Mouse (Mus musculus) forebrain, embryonic 10.5 days (tissue): ENCODE results near the gene Rasa2. TPM values are rescaled to one million over a fixed set of nuclear protein-coding genes. Genes with fewer than 3 reads are reported as not detected.
"Not testable (repeated sequence)": the region's sequence is repeated elsewhere in the genome, so short reads cannot be mapped to it uniquely, and the experiment has no call there.

ENCODE experiments used
- DNase-seq: peaks from one replicate; pipeline ENCODE4 v3.0.0-alpha.2; 2017; ENCODE audit warnings: low spot score; ENCODE audit errors: extremely low spot score
- H3K27ac ChIP-seq: fragments of 300-500 bp; sonication (generic); 2 replicates; pipeline ENCODE4 v1.5.1; 2016; ENCODE audit warnings: mild to moderate bottlenecking
- H3K27me3 ChIP-seq: fragments of 300-500 bp; sonication (generic); 2 replicates; pipeline ENCODE4 v1.6.1; 2016; ENCODE audit warnings: mild to moderate bottlenecking; ENCODE audit not compliant: poor library complexity, severe bottlenecking
- H3K36me3 ChIP-seq: fragments of 300-500 bp; sonication (generic); replicated peaks from 2 replicates; pipeline ENCODE4 v1.6.1; 2016; ENCODE audit warnings: mild to moderate bottlenecking, moderate library complexity
- H3K4me1 ChIP-seq: fragments of 300-500 bp; sonication (generic); 2 replicates; pipeline ENCODE4 v1.6.1; 2016
- H3K4me3 ChIP-seq: fragments of 300-500 bp; sonication (generic); 2 replicates; pipeline ENCODE4 v1.5.1; 2016; ENCODE audit warnings: mild to moderate bottlenecking, moderate library complexity
- H3K9me3 ChIP-seq: fragments of 300-500 bp; sonication (generic); 2 replicates; pipeline ENCODE4 v1.6.1; 2016; ENCODE audit warnings: mild to moderate bottlenecking, moderate library complexity
- WGBS: fragments of 180-500 bp; shearing (Covaris S2); methylation state at CpG from one replicate; pipeline ENCODE4 v1.1.7; 2016; 5-methylcytosine and 5-hydroxymethylcytosine counted together
- polyA plus RNA-seq: library from polyadenylated mRNA; unstranded; fragments of >200 nt; fragmentation: Nextera tagmentation; extraction: Ambion mirVana; gene quantifications from 2 replicates; pipeline ENCODE4 v1.2.1, GENCODE M21; 2016

Gene Rasa2
- 11.7 and 13.3 TPM in 2 replicates for polyA plus RNA-seq

DNA sequence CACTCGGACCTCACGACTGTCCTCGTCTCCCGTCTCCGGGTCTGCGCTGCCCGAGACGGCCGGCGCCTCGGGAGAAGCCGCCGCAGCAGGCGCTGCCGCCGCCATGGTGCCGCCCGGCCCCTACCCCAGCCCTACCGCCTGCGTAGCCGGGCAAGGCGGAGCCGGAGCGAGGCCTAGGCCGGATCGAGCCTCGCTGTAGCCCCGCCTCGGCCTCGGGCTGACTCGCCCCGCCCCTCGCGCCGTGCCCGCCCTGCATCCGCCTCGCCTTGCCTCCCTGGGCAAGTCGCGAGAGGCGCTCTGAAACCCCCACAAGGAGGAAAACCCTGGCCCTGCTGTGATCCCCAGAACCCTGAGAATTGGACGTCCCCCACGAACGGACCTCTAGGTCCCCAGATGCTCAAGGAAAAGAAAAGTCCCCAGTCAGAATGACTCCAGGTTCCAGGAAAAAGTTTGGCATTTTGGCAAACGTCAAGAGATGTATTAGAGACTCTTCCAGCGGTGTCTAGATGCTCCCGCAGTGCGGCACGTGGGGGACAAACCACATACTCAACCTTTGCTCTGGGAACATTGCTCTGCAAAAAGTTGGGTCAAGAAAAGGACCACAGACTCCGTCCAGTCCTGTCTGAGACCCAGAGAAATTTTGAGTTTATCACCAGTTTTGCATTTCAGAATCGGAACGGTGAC lies at the start of gene Rasa2:
Rasa2 (minus strand) TSS at position 229 of the 684 bp plus-strand sequence.
- H3K27ac ChIP-seq, result peak within 1 kb of the TSS; percentile 98
- WGBS, result 3% methylated on average over 52 of the region's 52 CpGs
- peak within 1 kb of the TSS; percentile 96 for H3K4me3 ChIP-seq
- peak; percentile 86 for DNase-seq
- no peaks in the 10 kb centered on the region for H3K36me3 ChIP-seq
- H3K27me3 ChIP-seq, result peaks cover 38% of the 10 kb centered on the region
- peaks cover 53% of the 10 kb centered on the region for H3K4me1 ChIP-seq
- H3K9me3 ChIP-seq, result no peaks in the 10 kb centered on the region

DNA sequence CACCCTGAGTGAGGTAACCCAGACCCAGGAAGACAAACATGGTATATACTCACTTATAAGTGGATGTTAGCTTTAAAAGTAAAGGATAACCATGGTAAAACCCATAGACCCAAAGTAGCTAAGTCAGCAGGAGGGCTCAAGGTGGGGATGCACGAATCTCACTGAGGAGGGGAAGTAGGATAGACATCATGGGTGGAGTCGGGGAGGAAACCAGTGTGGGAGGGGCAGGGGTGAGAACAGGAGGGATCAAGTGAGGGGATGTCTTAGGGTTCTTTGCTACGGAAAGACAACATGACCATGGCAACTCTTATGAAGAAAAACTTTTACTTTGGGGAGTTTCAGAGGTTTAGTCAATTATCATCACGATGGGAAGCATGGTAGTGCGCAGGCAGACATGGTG lies 47.2 kb upstream of the Rasa2 start:
- Histone ChIP-seq H3K4me3 (no peak overlapping the region), H3K9me3 (no peaks in the 10 kb centered on the region), H3K27me3 (no peaks in the 10 kb centered on the region), H3K4me1 (0 out of 2 replicates have a peak, but pooled peaks cover 6% of the 10 kb centered on the region), H3K27ac (no peak overlapping the region), H3K36me3 (no peaks in the 10 kb centered on the region)
- 82% methylated on average over 5 of the region's 5 CpGs for WGBS
- no peak for DNase-seq

- not testable (repeated sequence) for H3K9me3 ChIP-seq, H3K4me3 ChIP-seq, H3K27ac ChIP-seq, H3K36me3 ChIP-seq, H3K4me1 ChIP-seq, DNase-seq, H3K27me3 ChIP-seq
- 86% methylated on average over 5 of the region's 5 CpGs for WGBS
Measured at GRCm38 (mm10) chr9:96677711-96678110, 46.3 kb upstream of the Rasa2 start.

DNA sequence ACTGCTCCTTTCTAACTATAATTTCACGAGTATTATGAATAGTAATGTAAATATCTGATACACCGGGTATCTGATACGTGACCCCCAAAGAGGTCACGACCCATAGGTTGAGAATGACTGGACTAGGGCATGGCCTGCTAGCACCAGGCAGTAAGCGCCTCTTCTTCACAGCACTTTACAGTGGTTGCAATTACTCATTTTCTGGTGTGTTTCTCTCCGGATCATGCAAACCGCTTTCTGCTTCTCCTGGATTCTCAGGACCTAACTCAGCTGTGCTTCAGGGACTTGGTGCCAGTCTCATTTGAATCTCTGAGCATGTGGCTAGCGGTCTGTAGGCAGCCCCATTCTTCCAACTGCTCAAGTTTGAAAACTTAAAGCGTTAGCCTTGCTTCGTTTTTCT lies 45.3 kb upstream of the Rasa2 start:
- WGBS, result 93% methylated on average over 10 of the region's 10 CpGs
- no peaks in the 10 kb centered on the region for H3K36me3 ChIP-seq
- no peak for DNase-seq

GRCm38 (mm10) chr9:96675763-96676640 lies 44.6 kb upstream of the Rasa2 start:
- no peaks in the 10 kb centered on the region for H3K27me3 ChIP-seq
- WGBS, result 87% methylated on average over 8 of the region's 8 CpGs
- H3K27ac ChIP-seq, result no peak overlapping the region
- DNase-seq, result no peak
- H3K4me3 ChIP-seq, result no peak overlapping the region
- H3K36me3 ChIP-seq, result no peaks in the 10 kb centered on the region
- no peaks in the 10 kb centered on the region for H3K9me3 ChIP-seq
- H3K4me1 ChIP-seq, result 0 out of 2 replicates have a peak, but pooled peaks cover 6% of the 10 kb centered on the region

More for the DNA sequence above, 45.3 kb upstream of the Rasa2 start:
- Histone ChIP-seq H3K27ac (no peak overlapping the region), H3K9me3 (no peaks in the 10 kb centered on the region), H3K27me3 (no peaks in the 10 kb centered on the region), H3K4me3 (no peak overlapping the region), H3K4me1 (0 out of 2 replicates have a peak, but pooled peaks cover 6% of the 10 kb centered on the region)

DNA sequence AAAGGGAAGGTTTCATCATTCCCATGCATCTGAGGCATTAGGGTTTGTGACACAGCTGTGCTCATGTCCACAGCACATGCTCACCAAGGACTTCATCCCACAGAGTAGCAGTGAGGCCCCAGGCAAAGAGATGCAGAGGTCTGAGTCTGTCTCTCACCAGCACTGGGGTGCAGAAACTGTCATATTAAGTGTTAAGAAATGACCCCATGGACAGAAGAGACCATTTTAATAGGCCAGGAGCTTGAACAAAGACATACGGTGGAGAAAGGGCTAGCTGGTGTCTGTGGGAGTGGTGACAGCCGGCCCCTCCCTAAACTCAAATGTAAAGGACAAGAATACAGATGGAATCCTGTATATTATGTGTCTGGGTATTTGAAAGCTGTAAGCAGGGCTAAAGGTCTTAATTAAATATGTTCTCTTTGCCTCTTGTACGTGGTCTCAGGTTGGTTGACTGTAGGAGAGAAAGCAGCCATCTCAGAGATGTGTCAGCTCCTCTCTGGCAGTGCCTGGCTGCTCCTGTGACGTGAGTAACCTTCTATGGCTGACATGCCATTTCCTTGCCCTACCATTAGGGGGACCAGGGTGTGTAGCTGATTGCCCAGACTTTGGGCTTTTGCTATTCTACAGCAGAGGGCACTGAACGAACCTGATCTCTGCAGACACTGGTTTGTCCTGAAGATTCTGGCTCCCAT lies 43.8 kb upstream of the Rasa2 start:
- no peak overlapping the region for H3K27ac ChIP-seq
- WGBS, result 38% methylated on average over 5 of the region's 5 CpGs
- H3K4me1 ChIP-seq, result peaks cover 7% of the 10 kb centered on the region; the same call in 1 of the 2 replicates

DNA sequence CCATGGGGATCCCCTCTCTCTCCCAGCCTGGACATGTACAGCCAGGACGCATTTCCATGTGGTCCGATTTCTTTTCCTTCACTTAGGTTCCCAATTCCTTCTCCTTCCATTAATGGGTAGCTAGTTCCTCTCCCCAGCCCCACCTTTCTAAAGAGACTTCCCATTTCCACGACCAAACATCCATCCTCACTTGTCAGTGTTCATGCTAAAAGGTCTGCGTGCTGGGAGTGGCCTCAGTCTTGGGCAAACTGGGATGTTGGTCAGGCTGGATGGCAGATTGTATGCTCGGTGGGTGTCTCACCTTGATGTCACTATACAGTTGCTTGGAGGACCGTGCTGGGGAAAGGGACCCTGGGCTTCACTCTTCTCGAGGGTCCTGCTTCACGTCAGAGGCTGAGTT lies 42.9 kb upstream of the Rasa2 start:
- Histone ChIP-seq H3K27ac (no peak overlapping the region), H3K36me3 (no peaks in the 10 kb centered on the region), H3K9me3 (no peaks in the 10 kb centered on the region), H3K4me3 (no peak overlapping the region), H3K27me3 (no peaks in the 10 kb centered on the region), H3K4me1 (peaks cover 14% of the 10 kb centered on the region; the same call in 1 of the 2 replicates)
- no peak for DNase-seq
- 89% methylated on average over 8 of the region's 8 CpGs for WGBS

More for the DNA sequence above, 43.8 kb upstream of the Rasa2 start:
- no peak overlapping the region for H3K4me3 ChIP-seq
- no peaks in the 10 kb centered on the region for H3K9me3 ChIP-seq
- no peaks in the 10 kb centered on the region for H3K27me3 ChIP-seq
- DNase-seq, result peak; percentile 37
- no peaks in the 10 kb centered on the region for H3K36me3 ChIP-seq

DNA sequence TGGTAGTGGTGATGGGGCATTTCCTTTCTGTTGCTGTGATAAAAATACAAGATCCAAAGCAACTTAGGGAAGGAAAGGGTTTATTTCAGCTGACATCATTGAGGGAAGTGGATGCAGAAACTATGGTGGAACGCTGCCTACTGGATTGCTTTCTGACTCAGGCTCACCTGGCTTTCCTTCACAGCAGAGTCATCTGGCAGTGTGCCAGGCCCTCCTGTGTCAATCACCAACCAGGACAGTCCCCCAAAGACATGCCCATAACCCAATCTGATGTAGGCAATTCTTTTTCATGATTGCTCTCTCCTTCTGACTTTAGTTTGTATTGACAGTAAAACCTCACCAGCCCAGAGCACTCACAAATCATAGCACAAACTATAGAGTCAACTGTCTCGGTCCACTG lies 41.0 kb upstream of the Rasa2 start:
- no peak overlapping the region for H3K27ac ChIP-seq
- H3K36me3 ChIP-seq, result no peaks in the 10 kb centered on the region
- no peaks in the 10 kb centered on the region for H3K9me3 ChIP-seq
- no peak for DNase-seq
- H3K4me3 ChIP-seq, result no peak overlapping the region
- WGBS, result 96% methylated on average over 2 of the region's 2 CpGs
- H3K27me3 ChIP-seq, result no peaks in the 10 kb centered on the region
- peaks cover 14% of the 10 kb centered on the region; the same call in 1 of the 2 replicates for H3K4me1 ChIP-seq

- no peaks in the 10 kb centered on the region for H3K27me3 ChIP-seq
- no peaks in the 10 kb centered on the region for H3K9me3 ChIP-seq
- DNase-seq, result no peak
- H3K27ac ChIP-seq, result no peak overlapping the region
- WGBS, result 94% methylated on average over 12 of the region's 12 CpGs
- H3K4me1 ChIP-seq, result peaks cover 14% of the 10 kb centered on the region; the same call in 1 of the 2 replicates
- H3K36me3 ChIP-seq, result no peaks in the 10 kb centered on the region
- H3K4me3 ChIP-seq, result no peak overlapping the region
Measured at GRCm38 (mm10) chr9:96671249-96671648, 39.8 kb upstream of the Rasa2 start.

GRCm38 (mm10) chr9:96669877-96670276 lies 38.5 kb upstream of the Rasa2 start:
- Histone ChIP-seq H3K27ac (peak overlapping the region; percentile 86), H3K4me1 (peaks cover 8% of the 10 kb centered on the region; the same call in 1 of the 2 replicates), H3K27me3 (no peaks in the 10 kb centered on the region), H3K4me3 (peak overlapping the region; percentile 45), H3K9me3 (no peaks in the 10 kb centered on the region), H3K36me3 (no peaks in the 10 kb centered on the region)
- 5% methylated on average over 15 of the region's 15 CpGs for WGBS
- DNase-seq, result peak; percentile 95

- no peaks in the 10 kb centered on the region for H3K36me3 ChIP-seq
- H3K9me3 ChIP-seq, result no peaks in the 10 kb centered on the region
- H3K27ac ChIP-seq, result no peak overlapping the region
- H3K27me3 ChIP-seq, result no peaks in the 10 kb centered on the region
- 55% methylated on average over 5 of the region's 5 CpGs for WGBS
- no peak overlapping the region for H3K4me3 ChIP-seq
- H3K4me1 ChIP-seq, result peaks cover 8% of the 10 kb centered on the region; the same call in 1 of the 2 replicates
- DNase-seq, result peak; percentile 36
Measured at GRCm38 (mm10) chr9:96668628-96669027, 37.2 kb upstream of the Rasa2 start.

DNA sequence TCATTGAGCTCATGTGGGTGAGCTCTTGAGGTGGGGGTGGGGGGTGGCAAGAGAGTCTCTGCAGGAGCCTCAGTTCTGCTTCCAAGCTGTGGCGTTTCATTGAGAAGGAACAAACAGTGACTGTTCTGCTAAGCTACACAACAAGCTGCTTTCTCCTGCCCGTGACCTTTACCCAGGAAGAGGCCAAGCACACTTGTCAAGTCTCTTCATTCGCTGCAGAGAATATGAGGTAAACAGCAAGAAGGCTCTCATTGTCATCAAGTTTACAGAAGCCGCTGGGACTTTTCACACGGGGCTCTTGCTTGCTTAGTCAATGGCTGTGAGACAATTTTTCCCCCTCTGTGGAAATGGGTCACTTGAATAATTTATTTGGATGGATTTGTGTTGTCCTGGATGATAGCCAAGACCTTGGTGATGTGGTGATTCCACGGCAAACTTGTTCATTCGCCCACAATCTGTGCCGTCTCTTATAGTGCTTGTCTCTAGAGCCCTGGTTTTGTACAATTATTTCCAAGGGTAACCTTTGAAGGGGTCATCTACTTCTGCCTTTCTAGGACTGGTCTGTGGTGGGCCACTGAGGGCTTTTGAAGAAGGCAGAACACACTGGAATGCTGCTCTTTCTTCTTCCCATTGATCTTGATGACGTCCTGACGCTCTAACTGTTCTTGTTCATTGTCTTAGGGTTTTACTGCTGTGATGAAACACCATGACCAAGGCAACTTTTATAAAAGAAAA lies 29.3 kb upstream of the Rasa2 start:
- WGBS, result 80% methylated on average over 10 of the region's 10 CpGs
- no peaks in the 10 kb centered on the region for H3K27me3 ChIP-seq
- no peak for DNase-seq
- no peak overlapping the region for H3K27ac ChIP-seq
- no peaks in the 10 kb centered on the region for H3K9me3 ChIP-seq
- H3K4me1 ChIP-seq, result peaks cover 5% of the 10 kb centered on the region
- H3K36me3 ChIP-seq, result no peaks in the 10 kb centered on the region
- no peak overlapping the region for H3K4me3 ChIP-seq
